Mouse (Mus musculus) E14TG2a.4 (cell line): ENCODE data around the gene Crat.

ENCODE experiments used
- CTCF ChIP-seq: conservative IDR thresholded peaks from 2 replicates; pipeline ENCODE4 v1.5.1; 2014; ENCODE audit warnings: low read length
- NANOG ChIP-seq: IDR thresholded peaks from 2 replicates; pipeline ENCODE4 v1.6.1; 2014; ENCODE audit warnings: borderline replicate concordance, low read length, mixed read lengths

DNA sequence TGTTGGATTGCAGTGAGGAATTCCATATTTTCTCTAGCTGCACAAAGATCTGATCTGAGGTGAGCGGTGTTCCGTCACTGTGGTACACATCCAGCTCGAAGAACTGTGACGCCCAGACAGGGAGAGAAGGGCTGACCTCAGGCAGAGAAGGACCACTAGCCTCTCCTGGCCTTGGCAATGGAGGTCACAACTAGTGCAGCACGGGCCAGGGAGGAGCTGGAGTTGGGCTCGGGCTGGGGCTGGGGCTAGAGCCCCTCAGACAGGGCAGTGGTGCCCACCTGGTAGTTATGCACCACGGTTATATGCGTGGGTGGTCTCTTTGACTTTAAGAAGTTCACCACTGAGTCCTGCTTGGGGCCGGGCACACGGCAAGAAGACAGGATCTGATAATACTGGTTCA is 7.8 kb downstream of the Crat start:
- no peak for TF ChIP-seq CTCF
- TF ChIP-seq NANOG: no peak
